Mouse (Mus musculus): ENCODE measurements around the gene Txndc12. TPM values are rescaled to one million over a fixed set of nuclear protein-coding genes. Genes with fewer than 3 reads are reported as not detected.

The Txndc12 gene
- 121 and 130 TPM in 2 replicates for polyA plus RNA-seq (2015; fragmentation: Nextera tagmentation; extraction: Ambion mirVana)

GRCm38 (mm10) chr4:108834115-108834970 is at the start of gene Txndc12:
TSS of gene Txndc12 (plus strand) at chr4:108834601.
- Histone ChIP-seq H3K9ac (peak within 1 kb of the TSS; percentile 97), H3K4me2 (peak within 1 kb of the TSS; percentile 74), H3K9me3 (no peaks in the 10 kb centered on the region), H3K27me3 (replicated peaks) (no peaks in the 10 kb centered on the region), H3K36me3 (peaks cover 10% of the 10 kb centered on the region), H3K4me1 (peaks cover 57% of the 10 kb centered on the region), H3K27ac (replicated peaks) (peak within 1 kb of the TSS; percentile 98), H3K4me3 (peak within 1 kb of the TSS; percentile 96)
- ATAC-seq (ENCODE audit: extremely low read depth, insufficient number of reproducible peaks, low FRiP score, low TSS enrichment), result peak; percentile 56; the same call in 1 of the 2 replicates
- under 1% methylated on average over 34 of the region's 34 CpGs for WGBS

- no peaks in the 10 kb centered on the region for H3K4me1 ChIP-seq
- WGBS, result 65% methylated on average over 6 of the region's 6 CpGs
- H3K4me3 ChIP-seq, result no peak overlapping the region
- H3K4me2 ChIP-seq, result no peak overlapping the region
- H3K27me3 ChIP-seq (replicated peaks), result no peaks in the 10 kb centered on the region
- H3K27ac ChIP-seq (replicated peaks), result no peak overlapping the region
- no peaks in the 10 kb centered on the region for H3K36me3 ChIP-seq
- no peak overlapping the region for H3K9ac ChIP-seq
- H3K9me3 ChIP-seq, result no peaks in the 10 kb centered on the region
- no peak for ATAC-seq (ENCODE audit: extremely low read depth, insufficient number of reproducible peaks, low FRiP score, low TSS enrichment)
Observed at GRCm38 (mm10) chr4:108789258-108789936, 45.0 kb upstream of the Txndc12 start.

- Histone ChIP-seq H3K4me3 (no peak overlapping the region), H3K27ac (replicated peaks) (no peak overlapping the region), H3K27me3 (replicated peaks) (no peaks in the 10 kb centered on the region), H3K4me1 (no peaks in the 10 kb centered on the region), H3K36me3 (no peaks in the 10 kb centered on the region), H3K9ac (no peak overlapping the region), H3K9me3 (no peaks in the 10 kb centered on the region), H3K4me2 (no peak overlapping the region)
- 48% methylated on average over 1 of the region's 1 CpGs for WGBS
- ATAC-seq (ENCODE audit: extremely low read depth, insufficient number of reproducible peaks, low FRiP score, low TSS enrichment), result no peak
Observed at GRCm38 (mm10) chr4:108790507-108790906, 43.9 kb upstream of the Txndc12 start.

GRCm38 (mm10) chr4:108793941-108794340 is 40.5 kb upstream of the Txndc12 start:
- H3K4me2 ChIP-seq, result no peak overlapping the region
- H3K9me3 ChIP-seq, result no peaks in the 10 kb centered on the region
- ATAC-seq (ENCODE audit: extremely low read depth, insufficient number of reproducible peaks, low FRiP score, low TSS enrichment), result no peak
- H3K27me3 ChIP-seq (replicated peaks), result no peaks in the 10 kb centered on the region
- no peak overlapping the region for H3K27ac ChIP-seq (replicated peaks)
- H3K9ac ChIP-seq, result no peak overlapping the region
- H3K4me3 ChIP-seq, result no peak overlapping the region
- peaks cover 15% of the 10 kb centered on the region for H3K4me1 ChIP-seq
- WGBS, result 46% methylated on average over 1 of the region's 1 CpGs
- H3K36me3 ChIP-seq, result no peaks in the 10 kb centered on the region

GRCm38 (mm10) chr4:108796701-108797100 is 37.7 kb upstream of the Txndc12 start:
- WGBS, result 30% methylated on average over 4 of the region's 4 CpGs
- H3K4me2 ChIP-seq, result no peak overlapping the region

GRCm38 (mm10) chr4:108798083-108798830 is 36.1 kb upstream of the Txndc12 start:
- no peaks in the 10 kb centered on the region for H3K27me3 ChIP-seq (replicated peaks)
- peaks cover 15% of the 10 kb centered on the region for H3K4me1 ChIP-seq
- no peak overlapping the region for H3K4me2 ChIP-seq
- H3K9ac ChIP-seq, result no peak overlapping the region
- no peaks in the 10 kb centered on the region for H3K9me3 ChIP-seq
- no peak for ATAC-seq (ENCODE audit: extremely low read depth, insufficient number of reproducible peaks, low FRiP score, low TSS enrichment)
- no peaks in the 10 kb centered on the region for H3K36me3 ChIP-seq
- H3K27ac ChIP-seq (replicated peaks), result no peak overlapping the region
- no peak overlapping the region for H3K4me3 ChIP-seq
- 49% methylated on average over 2 of the region's 2 CpGs for WGBS

More at GRCm38 (mm10) chr4:108796701-108797100, 37.7 kb upstream of the Txndc12 start:
- Histone ChIP-seq H3K4me1 (peaks cover 15% of the 10 kb centered on the region), H3K27me3 (replicated peaks) (no peaks in the 10 kb centered on the region), H3K9ac (no peak overlapping the region), H3K4me3 (no peak overlapping the region), H3K36me3 (no peaks in the 10 kb centered on the region), H3K9me3 (no peaks in the 10 kb centered on the region), H3K27ac (replicated peaks) (no peak overlapping the region)
- ATAC-seq (ENCODE audit: extremely low read depth, insufficient number of reproducible peaks, low FRiP score, low TSS enrichment), result no peak

GRCm38 (mm10) chr4:108803535-108803934 is 30.9 kb upstream of the Txndc12 start:
- WGBS, result 85% methylated on average over 2 of the region's 2 CpGs
- no peak overlapping the region for H3K9ac ChIP-seq
- no peaks in the 10 kb centered on the region for H3K9me3 ChIP-seq
- ATAC-seq (ENCODE audit: extremely low read depth, insufficient number of reproducible peaks, low FRiP score, low TSS enrichment), result no peak
- no peaks in the 10 kb centered on the region for H3K27me3 ChIP-seq (replicated peaks)
- no peaks in the 10 kb centered on the region for H3K4me1 ChIP-seq
- H3K4me3 ChIP-seq, result no peak overlapping the region
- no peak overlapping the region for H3K4me2 ChIP-seq
- no peaks in the 10 kb centered on the region for H3K36me3 ChIP-seq
- H3K27ac ChIP-seq (replicated peaks), result no peak overlapping the region

- no peak overlapping the region for H3K27ac ChIP-seq (replicated peaks)
- 58% methylated on average over 4 of the region's 4 CpGs for WGBS
- no peak overlapping the region for H3K4me2 ChIP-seq
- H3K36me3 ChIP-seq, result peaks cover 15% of the 10 kb centered on the region
- no peaks in the 10 kb centered on the region for H3K27me3 ChIP-seq (replicated peaks)
- no peaks in the 10 kb centered on the region for H3K4me1 ChIP-seq
- no peak for ATAC-seq (ENCODE audit: extremely low read depth, insufficient number of reproducible peaks, low FRiP score, low TSS enrichment)
- no peak overlapping the region for H3K9ac ChIP-seq
- H3K4me3 ChIP-seq, result no peak overlapping the region
- H3K9me3 ChIP-seq, result no peaks in the 10 kb centered on the region
Observed at GRCm38 (mm10) chr4:108811142-108811541, 23.3 kb upstream of the Txndc12 start.

GRCm38 (mm10) chr4:108811550-108811949 is 22.9 kb upstream of the Txndc12 start:
- WGBS, result 68% methylated on average over 6 of the region's 6 CpGs

GRCm38 (mm10) chr4:108825677-108826076 is 8.7 kb upstream of the Txndc12 start:
- Histone ChIP-seq H3K27ac (replicated peaks) (no peak overlapping the region), H3K36me3 (peaks cover 93% of the 10 kb centered on the region), H3K9me3 (no peaks in the 10 kb centered on the region), H3K27me3 (replicated peaks) (no peaks in the 10 kb centered on the region), H3K9ac (no peak overlapping the region), H3K4me3 (no peak overlapping the region), H3K4me2 (no peak overlapping the region), H3K4me1 (peaks cover 2% of the 10 kb centered on the region; the same call in 1 of the 2 replicates)
- 89% methylated on average over 3 of the region's 3 CpGs for WGBS
- ATAC-seq (ENCODE audit: extremely low read depth, insufficient number of reproducible peaks, low FRiP score, low TSS enrichment), result no peak

More at GRCm38 (mm10) chr4:108811550-108811949, 22.9 kb upstream of the Txndc12 start:
- H3K36me3 ChIP-seq, result peaks cover 15% of the 10 kb centered on the region
- no peak for ATAC-seq (ENCODE audit: extremely low read depth, insufficient number of reproducible peaks, low FRiP score, low TSS enrichment)
- no peak overlapping the region for H3K4me2 ChIP-seq
- H3K9me3 ChIP-seq, result no peaks in the 10 kb centered on the region
- H3K27me3 ChIP-seq (replicated peaks), result no peaks in the 10 kb centered on the region
- no peak overlapping the region for H3K4me3 ChIP-seq
- no peak overlapping the region for H3K27ac ChIP-seq (replicated peaks)
- no peaks in the 10 kb centered on the region for H3K4me1 ChIP-seq
- H3K9ac ChIP-seq, result no peak overlapping the region

- H3K4me3 ChIP-seq, result no peak overlapping the region
- H3K9me3 ChIP-seq, result no peaks in the 10 kb centered on the region
- no peaks in the 10 kb centered on the region for H3K27me3 ChIP-seq (replicated peaks)
- H3K4me1 ChIP-seq, result peaks cover 7% of the 10 kb centered on the region
- H3K27ac ChIP-seq (replicated peaks), result no peak overlapping the region
- WGBS, result 80% methylated on average over 1 of the region's 1 CpGs
- H3K36me3 ChIP-seq, result peaks cover 89% of the 10 kb centered on the region
- no peak for ATAC-seq (ENCODE audit: extremely low read depth, insufficient number of reproducible peaks, low FRiP score, low TSS enrichment)
- H3K4me2 ChIP-seq, result no peak overlapping the region
- no peak overlapping the region for H3K9ac ChIP-seq
Observed at GRCm38 (mm10) chr4:108826096-108826495, 8.3 kb upstream of the Txndc12 start.

Data from heart, embryonic 13.5 days (tissue).